Mouse (Mus musculus) cerebellum, adult 11-12 months (tissue): ENCODE measurements at regions not wholly inside any gene's neighbourhood (a gene's known extent, or its start where the extent isn't known, plus 50 kb on each side); places are given as distances from the start of the nearest gene placed in this dataset.

Experiments used
- DNase-seq: peaks from one replicate; pipeline ENCODE4 v3.0.0; 2022

DNA sequence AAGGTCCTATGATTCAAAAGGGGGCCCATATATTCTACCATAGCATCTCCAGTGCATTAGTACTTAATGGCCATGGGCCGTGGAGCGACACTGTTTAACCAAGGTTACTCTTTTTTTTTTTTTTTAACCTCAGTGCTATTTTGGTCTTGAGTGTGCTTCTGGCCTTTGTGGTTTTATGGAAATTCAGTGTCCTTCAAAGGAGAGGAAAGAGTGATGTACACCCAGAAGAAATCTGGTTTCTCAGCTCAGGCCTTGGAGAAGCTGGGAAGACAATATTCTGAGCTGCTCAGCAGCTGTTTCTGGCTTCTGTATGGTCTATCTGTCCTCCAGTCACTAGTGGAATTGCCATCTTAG is 91.2 kb upstream of the Pabpc6 start:
- DNase-seq, result no peak

DNA sequence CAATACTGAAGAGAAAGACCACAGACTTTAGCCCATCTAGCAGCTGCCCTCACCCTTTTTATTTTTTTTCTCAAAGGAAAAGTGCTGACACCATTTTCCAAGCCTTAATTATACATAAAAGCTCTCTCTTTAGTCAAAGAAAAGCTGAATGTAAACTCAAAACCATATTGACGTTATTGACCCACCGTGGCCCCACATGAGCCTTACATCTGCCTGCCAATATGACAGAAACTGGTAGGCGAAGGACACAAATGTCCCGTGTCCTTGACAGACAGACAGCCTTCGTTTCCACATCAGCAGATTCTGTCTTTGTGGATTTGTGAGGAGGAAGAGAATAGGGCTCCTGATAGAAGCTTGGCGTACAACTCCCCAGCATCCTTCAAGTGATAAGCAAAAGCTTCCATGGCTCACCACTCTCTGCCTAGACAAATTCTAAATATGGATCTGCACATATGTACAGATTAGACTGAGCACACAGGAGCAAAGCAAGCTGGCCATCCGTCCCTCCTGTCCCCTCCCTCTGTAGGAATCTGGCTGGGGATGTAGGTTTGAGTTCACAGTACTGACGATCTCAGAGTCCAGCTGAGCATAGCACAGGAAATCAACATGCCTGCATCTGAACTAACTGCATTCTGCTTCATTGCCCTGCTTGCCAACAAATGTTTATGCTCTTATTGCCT is 90.6 kb upstream of the Pabpc6 start:
- no peak for DNase-seq

DNA sequence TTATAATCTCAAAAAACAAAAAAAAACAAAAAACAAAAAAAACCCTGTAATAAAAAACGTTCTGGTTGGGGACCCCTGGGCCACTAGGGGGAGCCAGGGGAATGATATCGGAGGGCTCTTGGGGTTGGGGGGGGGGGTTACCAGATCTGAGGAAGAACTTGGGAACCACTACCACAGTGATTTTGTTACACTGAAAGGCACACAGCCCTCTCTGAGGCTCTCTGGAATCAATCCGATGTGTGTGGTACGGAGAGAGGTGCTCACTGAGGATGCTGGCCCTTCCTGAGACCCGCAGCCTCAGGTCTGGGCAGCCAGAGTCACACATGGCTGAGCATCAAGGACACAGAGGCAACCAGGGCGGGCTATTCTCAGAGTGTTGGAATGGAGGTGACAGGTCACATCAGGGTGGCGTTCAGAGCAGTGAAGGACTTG is 89.9 kb upstream of the Pabpc6 start:
- no peak for DNase-seq

DNA sequence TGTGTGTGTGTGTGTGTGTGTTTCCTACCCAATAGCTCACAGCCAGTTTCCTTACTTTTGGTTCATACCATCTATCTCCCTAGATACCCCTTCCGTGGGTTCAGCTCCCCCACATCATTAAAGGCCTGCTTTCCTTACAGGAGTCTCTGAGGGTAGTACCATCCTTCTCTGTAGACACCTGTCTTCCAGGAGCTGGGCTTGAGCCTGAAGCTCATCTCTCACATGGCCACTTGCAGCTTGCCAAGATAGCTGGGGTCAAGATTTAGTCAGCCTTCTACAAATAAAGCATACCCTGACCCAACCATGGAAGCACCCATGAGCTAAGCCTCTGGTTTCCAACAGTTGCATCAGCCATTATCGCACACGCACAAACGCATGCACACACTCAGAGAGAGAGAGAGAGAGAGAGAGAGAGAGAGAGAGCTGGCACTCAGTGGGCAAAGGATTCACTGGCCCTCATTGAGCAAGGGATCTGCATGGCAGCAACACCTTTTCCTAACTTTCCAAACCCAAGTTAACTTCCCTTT is 88.3 kb upstream of the Pabpc6 start:
- no peak for DNase-seq

DNA sequence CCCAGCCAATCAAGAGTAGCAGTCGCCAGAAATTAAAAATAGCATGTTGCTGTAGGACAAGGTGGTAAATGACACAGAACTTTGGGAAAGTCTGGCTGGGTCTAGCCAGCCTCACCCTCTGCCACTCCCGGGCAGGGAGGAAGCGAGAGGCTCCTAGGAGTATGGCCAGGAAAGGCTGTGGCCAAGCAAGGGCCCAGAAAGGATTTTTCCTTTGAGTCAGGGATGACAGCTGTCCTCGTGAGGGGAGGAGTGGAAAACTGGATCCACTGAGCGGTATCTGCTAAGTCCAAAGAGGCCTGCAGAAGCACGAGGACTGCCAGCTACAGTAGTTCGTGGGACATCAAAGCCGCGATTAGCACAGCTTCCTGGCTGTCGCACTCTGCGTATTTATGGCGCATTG is 87.2 kb upstream of the Pabpc6 start:
- no peak for DNase-seq

DNA sequence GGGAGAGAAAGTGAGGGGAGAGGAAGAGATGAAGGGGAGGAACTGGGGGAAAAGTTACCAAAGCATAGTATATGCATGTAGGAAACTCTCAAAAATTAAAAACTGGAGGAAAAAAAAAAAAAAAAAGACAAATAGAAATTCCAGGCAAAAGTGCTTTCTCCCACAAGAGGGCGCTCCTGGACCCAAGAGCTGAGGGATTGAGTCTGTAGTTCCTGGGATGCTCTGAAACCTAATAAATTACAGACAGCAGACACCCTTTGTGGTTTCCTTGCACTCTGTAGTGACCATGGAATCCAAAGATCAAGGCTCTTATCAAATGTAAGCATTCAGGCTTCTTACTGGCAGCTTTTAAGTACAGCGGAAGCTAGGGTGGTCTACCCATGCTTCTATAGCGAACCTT is 86.7 kb upstream of the Pabpc6 start:
- DNase-seq, result no peak

DNA sequence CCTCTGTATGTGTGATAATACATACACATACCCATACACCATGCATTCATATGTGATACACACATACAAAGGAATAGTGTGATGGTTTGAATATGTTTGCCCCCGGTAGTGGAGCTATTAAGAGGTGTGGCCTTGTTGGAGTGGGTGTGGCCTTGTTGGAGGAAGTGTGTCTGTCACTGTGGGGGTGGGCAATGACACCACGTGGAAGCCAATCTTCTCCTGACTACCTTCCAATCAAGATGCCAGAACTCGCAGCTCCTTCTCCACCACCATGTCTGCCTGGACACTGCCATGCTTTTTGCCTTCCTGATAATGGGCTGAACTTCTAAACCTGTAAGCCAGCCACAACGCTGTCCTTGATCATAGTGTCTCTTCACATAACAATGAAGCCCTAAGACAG is 86.1 kb upstream of the Pabpc6 start:
- no peak for DNase-seq

DNA sequence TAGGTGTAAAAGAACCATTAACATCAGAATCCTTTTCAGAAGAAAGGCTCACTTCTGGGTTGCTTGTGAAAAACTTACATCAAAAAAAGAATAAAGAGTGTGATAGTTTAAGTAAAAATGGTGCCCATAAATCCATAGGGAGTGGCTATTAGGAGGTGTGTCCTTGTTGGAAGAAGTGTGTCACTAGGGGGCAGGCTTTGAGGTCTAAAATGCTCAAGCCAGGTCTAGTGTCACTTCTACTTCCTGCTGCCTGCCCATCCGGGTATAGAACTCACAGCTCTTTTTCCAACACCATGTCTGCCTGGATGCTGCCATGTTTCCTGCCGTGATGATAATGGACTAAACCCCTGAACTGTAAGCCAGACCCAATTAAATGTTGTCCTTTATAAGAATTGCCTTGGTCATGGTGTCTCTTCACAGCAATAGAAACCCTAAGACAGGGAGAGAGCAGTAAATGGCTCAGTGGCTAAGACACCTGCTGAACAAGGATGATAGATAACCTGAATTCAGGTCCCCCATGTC is 85.4 kb upstream of the Pabpc6 start:
- DNase-seq, result no peak

DNA sequence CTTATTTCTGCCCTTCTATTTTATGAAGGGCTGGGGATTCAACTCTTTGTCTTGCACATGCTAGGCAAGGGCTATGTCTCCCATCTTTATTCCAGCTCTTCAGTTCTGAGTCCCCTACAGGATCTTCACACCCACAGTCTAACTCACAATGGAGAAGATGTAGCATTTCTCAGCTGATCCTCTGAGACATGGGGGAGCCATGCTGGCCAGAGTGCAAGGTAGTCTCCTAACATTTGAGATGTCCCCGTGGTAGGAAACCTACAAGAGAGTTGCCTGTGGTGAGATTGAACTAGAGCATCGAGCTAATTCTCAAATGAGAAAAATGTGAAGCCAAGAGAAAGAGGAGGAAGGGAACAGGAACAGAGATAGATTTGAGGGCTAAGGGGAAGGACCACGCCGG is 83.3 kb upstream of the Pabpc6 start:
- no peak for DNase-seq

DNA sequence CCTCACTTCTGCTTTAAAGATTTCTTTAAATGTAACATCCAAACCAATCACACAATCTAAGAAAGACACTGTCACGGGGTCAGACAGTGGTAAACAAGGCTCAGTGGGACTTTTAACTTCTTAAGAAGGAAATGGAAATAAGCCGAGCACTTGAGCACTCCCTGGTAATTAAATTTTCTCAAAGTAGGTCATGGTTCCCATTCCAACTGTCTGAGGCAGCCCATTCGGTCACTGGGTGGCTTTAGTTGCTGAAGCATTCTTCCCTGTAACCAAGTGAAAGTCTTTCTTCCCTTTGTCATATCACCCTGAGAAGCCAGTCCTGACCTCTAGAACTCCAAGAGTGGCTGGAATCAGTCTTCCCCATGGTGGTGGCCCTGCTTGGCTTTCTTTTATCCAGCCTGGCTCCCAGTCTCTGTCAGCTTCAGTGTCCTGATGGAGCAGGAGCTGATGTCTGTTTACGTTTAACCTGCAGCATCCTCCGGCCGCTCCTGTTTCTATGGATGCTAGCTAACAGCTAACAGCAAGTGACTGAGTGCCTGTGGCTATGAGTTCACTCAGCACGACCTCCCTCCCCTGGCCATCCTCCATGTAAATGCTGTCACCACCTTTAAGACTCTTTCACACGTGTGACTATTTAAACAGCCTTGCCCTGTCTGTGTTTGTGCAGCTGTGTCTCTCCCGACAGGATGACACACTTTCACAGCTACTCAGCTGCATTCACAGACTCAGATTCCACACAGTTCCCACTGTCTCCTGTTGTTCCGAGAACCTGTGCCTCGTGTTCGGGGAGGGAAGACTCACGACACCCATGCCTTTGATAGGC is 82.0 kb upstream of the Pabpc6 start:
- DNase-seq, result no peak

DNA sequence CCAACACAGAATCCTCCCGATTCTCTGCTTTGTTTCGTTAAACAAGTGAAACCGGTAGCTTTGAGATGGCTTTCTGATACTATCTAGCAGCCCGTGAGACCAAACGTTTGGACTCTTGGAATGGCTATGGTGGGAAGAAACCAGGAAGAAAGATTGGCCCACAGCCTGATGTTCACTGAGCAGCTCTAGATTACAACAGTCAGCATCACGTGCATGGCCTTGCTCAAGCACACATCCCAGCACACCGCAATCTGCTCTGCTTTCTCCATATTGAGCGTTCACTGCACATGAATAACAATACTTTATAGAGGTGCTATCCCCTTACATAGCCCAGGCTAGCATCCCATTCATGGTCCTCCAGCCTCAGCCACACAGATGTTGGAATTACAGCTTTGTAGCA is 80.5 kb upstream of the Pabpc6 start:
- no peak for DNase-seq

DNA sequence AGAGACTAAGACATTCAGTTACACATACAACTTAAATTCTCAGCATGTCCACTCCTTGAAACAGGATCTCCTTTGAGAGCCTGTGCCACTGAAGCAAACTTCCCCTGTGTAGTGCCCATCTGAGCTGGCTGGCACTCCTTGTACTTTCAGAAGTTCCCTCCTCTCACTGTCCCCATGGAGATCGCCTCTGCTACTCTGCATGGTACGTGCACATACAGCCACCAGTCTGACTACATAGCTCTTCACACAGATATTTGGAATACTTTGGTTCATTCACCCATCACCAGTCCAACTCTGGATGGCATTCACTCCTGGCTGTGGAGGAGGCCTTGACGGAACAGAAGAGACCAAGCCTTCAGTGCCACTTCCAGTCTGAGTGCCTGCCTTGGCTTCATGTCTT is 79.8 kb upstream of the Pabpc6 start:
- DNase-seq, result no peak

DNA sequence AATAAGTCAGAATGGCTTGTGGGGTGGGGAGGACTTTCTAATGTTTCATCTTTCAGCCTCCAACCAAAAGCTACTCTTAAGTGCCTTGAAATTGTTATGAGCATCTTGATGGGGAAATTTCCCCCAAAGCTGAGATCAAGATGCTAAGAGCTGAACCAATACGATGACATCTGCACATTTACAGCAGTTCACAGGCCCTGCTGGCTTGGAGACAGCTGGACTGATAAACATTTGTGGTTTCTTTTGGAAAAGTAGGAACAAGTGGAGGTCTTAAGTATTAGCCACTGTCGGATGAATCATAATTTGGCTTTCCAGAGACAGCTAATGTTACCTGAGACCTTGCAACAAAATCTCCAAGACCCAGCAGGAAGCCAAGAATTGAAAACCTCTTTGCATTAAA is 78.4 kb upstream of the Pabpc6 start:
- no peak for DNase-seq

DNA sequence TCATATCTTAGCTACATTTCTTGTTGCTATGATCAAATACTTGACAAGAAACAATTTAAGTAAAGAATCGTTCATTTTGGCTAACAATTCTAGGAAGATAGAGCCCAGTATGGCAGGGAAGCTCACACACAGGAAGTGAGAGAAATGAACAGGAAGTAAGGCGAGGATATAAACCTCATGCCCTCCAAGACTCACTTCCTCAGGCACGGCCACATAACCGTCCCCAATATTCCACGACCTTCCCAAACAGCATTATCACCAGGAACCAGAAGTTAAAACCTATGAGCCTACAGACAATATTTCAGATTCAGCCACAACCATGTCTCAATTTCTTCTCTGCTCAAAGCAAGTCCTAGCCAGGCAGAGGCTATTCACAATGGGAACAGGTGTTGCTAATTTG is 73.8 kb upstream of the Pabpc6 start:
- DNase-seq, result no peak

DNA sequence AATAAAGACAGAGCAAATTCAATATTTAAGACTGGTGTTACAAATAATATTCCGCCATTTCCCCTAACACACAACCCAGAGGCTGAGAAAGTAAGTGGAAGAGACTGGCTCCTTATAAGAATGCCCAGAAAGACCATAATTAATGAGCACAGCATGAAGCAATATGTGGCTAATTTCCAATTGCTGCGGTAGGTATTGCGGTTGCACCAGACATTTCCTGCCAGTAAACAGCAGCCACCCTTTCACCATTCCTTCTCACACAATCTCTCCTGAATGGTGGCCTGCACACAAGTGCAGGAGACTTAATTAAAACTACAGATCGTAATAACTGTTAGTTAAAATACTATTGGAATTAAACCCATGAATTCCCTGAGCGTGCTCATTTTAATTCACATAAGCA is 71.8 kb upstream of the Pabpc6 start:
- no peak for DNase-seq

DNA sequence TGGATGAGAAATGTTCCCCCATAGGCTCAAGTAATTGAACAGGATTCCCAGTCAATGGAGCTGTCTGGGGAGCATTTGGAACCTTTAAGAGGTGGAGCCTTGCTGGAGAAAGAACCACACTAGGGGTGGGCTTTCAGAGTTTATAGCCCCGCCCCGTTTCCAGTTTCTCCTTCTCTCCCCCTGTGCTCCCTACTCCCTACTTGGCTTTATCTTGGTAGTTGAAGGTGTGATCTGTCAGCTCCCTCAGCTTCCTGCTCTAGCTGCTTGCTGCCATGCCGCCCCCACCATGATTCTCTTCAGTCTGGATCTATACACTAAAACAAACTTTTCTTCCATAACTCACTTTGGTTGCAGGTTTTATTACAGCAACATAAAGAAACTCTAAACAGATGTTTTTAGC is 59.5 kb upstream of the Pabpc6 start:
- no peak for DNase-seq

DNA sequence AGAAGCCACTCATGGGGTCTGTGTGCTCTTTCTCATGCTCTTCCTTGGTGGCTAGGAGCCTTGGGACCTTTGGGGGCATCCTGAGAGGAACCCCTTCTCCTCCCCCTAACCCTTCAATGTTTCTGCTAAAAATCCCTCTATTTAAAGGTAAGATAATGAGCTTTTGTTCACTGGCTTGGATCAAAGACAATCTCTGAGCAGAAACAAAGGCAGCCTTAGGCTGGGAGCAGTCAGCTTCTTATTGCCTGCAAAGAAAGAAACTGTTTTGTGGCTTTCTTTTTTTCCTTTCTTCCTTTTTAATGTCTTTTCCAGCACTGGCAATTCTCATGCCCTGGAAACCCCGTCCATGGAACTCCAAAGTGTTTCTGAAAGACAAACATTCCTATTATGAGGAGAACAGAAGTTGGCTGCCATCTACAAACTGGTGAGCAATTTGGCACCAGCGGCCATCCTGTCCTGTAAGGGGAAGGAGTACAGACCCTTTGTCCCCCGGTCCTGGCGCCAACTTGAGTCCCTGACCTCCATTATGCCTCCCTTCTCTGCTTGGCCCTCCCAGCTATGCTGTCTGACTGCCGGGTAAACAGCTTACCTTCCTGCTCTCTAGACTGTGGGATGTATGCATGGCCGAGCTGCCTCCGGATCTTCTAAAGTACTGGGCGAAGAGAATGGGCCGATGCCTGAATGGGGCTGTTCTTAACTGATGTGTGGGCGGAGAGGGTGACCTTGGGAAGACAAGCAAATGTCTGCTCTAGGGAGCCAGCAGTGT is 56.4 kb upstream of the Pabpc6 start:
- peak; percentile 23 for DNase-seq

DNA sequence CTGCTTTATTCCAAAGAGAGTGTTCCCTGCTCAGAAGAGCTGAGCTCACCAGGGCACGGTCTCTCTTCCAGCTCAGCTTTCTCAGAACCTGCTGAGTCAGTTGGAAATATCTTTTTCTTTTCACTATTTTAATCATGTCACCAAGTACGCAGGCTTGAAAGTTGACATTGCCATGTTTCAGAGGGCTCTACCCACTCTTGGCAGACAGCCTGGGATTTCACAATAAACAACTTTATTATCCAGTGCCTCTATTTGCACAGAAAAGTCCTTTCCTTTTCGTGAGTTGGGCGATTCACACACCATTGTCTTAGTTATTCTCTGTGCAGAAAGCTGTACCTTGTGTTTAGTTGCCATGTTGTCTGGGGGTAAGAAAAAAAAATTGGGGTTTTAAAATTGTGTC is 54.0 kb upstream of the Pabpc6 start:
- no peak for DNase-seq

DNA sequence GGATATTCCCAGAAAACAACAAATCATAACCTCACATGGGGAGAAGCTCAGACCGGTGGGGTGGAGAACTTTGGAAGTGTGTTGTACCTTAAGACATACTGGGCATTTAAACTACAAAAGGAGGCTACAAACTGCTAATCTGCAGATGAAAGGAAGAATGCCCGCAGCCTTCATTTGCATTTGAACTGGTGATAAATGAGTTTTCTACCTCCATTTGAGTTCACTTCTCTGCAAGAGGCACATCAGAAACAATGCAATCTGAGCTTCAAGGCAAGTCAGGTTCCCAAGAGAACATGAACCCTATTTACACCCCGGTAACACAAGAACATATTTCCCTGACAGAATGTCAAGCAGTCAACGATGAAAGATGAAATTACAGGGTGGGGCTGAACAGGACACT is 53.2 kb upstream of the Pabpc6 start:
- DNase-seq, result no peak
